Mouse (Mus musculus) liver, embryonic 16.5 days (tissue): ENCODE measurements around the gene Stard13. TPM values are rescaled to one million over a fixed set of nuclear protein-coding genes. Genes with fewer than 3 reads are reported as not detected.
A peak's percentile ranks its signal among the peaks of the same experiment; 100 is the strongest.

ENCODE experiments used
- ATAC-seq: fragments of 200-750 bp; cut with Nextera tagmentation; 2 replicates; pipeline ENCODE4 v1.8.0; 2017; ENCODE audit warnings: low read depth, mild to moderate bottlenecking, moderate number of reproducible peaks, moderate library complexity
- H3K27ac ChIP-seq: fragments of 300-500 bp; sonication (generic); 2 replicates; pipeline ENCODE4 v1.5.1; 2014; ENCODE audit warnings: mild to moderate bottlenecking, low read length
- H3K27me3 ChIP-seq: fragments of 300-500 bp; sonication (generic); 2 replicates; pipeline ENCODE4 v1.6.1; 2014; ENCODE audit warnings: low read depth, low read length, mixed read lengths; ENCODE audit not compliant: control insufficient read depth, insufficient read depth
- H3K36me3 ChIP-seq: fragments of 300-500 bp; sonication (generic); 2 replicates; pipeline ENCODE4 v1.6.1; 2014; ENCODE audit warnings: mild to moderate bottlenecking; ENCODE audit not compliant: control insufficient read depth, insufficient read depth
- H3K4me1 ChIP-seq: fragments of 300-500 bp; sonication (generic); 2 replicates; pipeline ENCODE4 v1.6.1; 2014; ENCODE audit warnings: low read depth, low read length, mixed read lengths; ENCODE audit not compliant: control insufficient read depth
- H3K4me2 ChIP-seq: fragments of 300-500 bp; sonication (generic); 2 replicates; pipeline ENCODE4 v1.6.1; 2014; ENCODE audit warnings: low read depth, low read length, mixed read lengths
- H3K4me3 ChIP-seq: fragments of 300-500 bp; sonication (generic); 2 replicates; pipeline ENCODE4 v1.5.1; 2014; ENCODE audit warnings: low read depth, mild to moderate bottlenecking, low read length
- H3K9ac ChIP-seq: fragments of 300-500 bp; sonication (generic); 2 replicates; pipeline ENCODE4 v1.6.1; 2014; ENCODE audit warnings: low read depth, low read length
- H3K9me3 ChIP-seq: fragments of 300-500 bp; sonication (generic); replicated peaks from 2 replicates; pipeline ENCODE4 v1.6.1; 2016; ENCODE audit warnings: low read length; ENCODE audit not compliant: control insufficient read depth
- WGBS: fragments of 180-500 bp; shearing (Covaris S2); extraction: QIAGEN DNeasy Blood & Tissue Kit; methylation state at CpG from one replicate; pipeline ENCODE4 v1.1.7; 2014; ENCODE audit not compliant: insufficient replicate concordance; 5-methylcytosine and 5-hydroxymethylcytosine counted together
- polyA plus RNA-seq: library from polyadenylated mRNA; unstranded; fragments of >200 nt; fragmentation: Nextera tagmentation; extraction: Ambion mirVana; gene quantifications from 2 replicates; pipeline ENCODE4 v1.2.1, GENCODE M21; 2015

The Stard13 gene
- polyA plus RNA-seq, 1 experiment from 2014 or later, result 1.4 TPM

GRCm38 (mm10) chr5:151027171-151027570 lies 206.5 kb downstream of the Stard13 start:
- Histone ChIP-seq H3K9me3 (no peaks in the 10 kb centered on the region), H3K4me1 (no peaks in the 10 kb centered on the region), H3K4me2 (no peak overlapping the region), H3K27ac (no peak overlapping the region), H3K36me3 (no peaks in the 10 kb centered on the region), H3K27me3 (no peaks in the 10 kb centered on the region), H3K9ac (no peak overlapping the region), H3K4me3 (no peak overlapping the region)
- 62% methylated on average over 7 of the region's 7 CpGs for WGBS
- no peak for ATAC-seq

- H3K4me1 ChIP-seq, result no peaks in the 10 kb centered on the region
- no peak overlapping the region for H3K4me2 ChIP-seq
- no peak overlapping the region for H3K27ac ChIP-seq
- 28% methylated on average over 4 of the region's 4 CpGs for WGBS
- no peaks in the 10 kb centered on the region for H3K27me3 ChIP-seq
- H3K9me3 ChIP-seq, result no peaks in the 10 kb centered on the region
- H3K9ac ChIP-seq, result no peak overlapping the region
- H3K36me3 ChIP-seq, result no peaks in the 10 kb centered on the region
- H3K4me3 ChIP-seq, result no peak overlapping the region
- ATAC-seq, result no peak
Observed at GRCm38 (mm10) chr5:151026069-151026468, 207.6 kb downstream of the Stard13 start.

GRCm38 (mm10) chr5:151024483-151024882 lies 209.2 kb downstream of the Stard13 start:
- H3K4me2 ChIP-seq, result no peak overlapping the region
- no peaks in the 10 kb centered on the region for H3K9me3 ChIP-seq
- H3K27me3 ChIP-seq, result no peaks in the 10 kb centered on the region
- H3K9ac ChIP-seq, result no peak overlapping the region
- 62% methylated on average over 2 of the region's 2 CpGs for WGBS
- H3K4me1 ChIP-seq, result no peaks in the 10 kb centered on the region
- no peak overlapping the region for H3K4me3 ChIP-seq
- no peaks in the 10 kb centered on the region for H3K36me3 ChIP-seq
- no peak for ATAC-seq
- no peak overlapping the region for H3K27ac ChIP-seq

- ATAC-seq, result no peak
- H3K27me3 ChIP-seq, result no peaks in the 10 kb centered on the region
- H3K4me3 ChIP-seq, result no peak overlapping the region
- no peaks in the 10 kb centered on the region for H3K36me3 ChIP-seq
- no peaks in the 10 kb centered on the region for H3K4me1 ChIP-seq
- no peak overlapping the region for H3K9ac ChIP-seq
- H3K4me2 ChIP-seq, result no peak overlapping the region
- no peaks in the 10 kb centered on the region for H3K9me3 ChIP-seq
- 38% methylated on average over 8 of the region's 8 CpGs for WGBS
- no peak overlapping the region for H3K27ac ChIP-seq
Observed at GRCm38 (mm10) chr5:151023461-151023860, 210.2 kb downstream of the Stard13 start.

GRCm38 (mm10) chr5:151022939-151023338 lies 210.7 kb downstream of the Stard13 start:
- Histone ChIP-seq H3K4me2 (no peak overlapping the region), H3K4me1 (no peaks in the 10 kb centered on the region), H3K9ac (no peak overlapping the region), H3K36me3 (no peaks in the 10 kb centered on the region), H3K4me3 (no peak overlapping the region), H3K9me3 (no peaks in the 10 kb centered on the region), H3K27ac (no peak overlapping the region), H3K27me3 (no peaks in the 10 kb centered on the region)
- WGBS, result 42% methylated on average over 1 of the region's 1 CpGs
- ATAC-seq, result no peak

GRCm38 (mm10) chr5:151022026-151022425 lies 211.6 kb downstream of the Stard13 start:
- Histone ChIP-seq H3K4me2 (no peak overlapping the region), H3K9ac (no peak overlapping the region), H3K4me3 (no peak overlapping the region), H3K27me3 (no peaks in the 10 kb centered on the region), H3K36me3 (no peaks in the 10 kb centered on the region), H3K9me3 (no peaks in the 10 kb centered on the region), H3K4me1 (no peaks in the 10 kb centered on the region), H3K27ac (no peak overlapping the region)
- WGBS, result 69% methylated on average over 7 of the region's 7 CpGs
- no peak for ATAC-seq

- no peaks in the 10 kb centered on the region for H3K4me1 ChIP-seq
- no peaks in the 10 kb centered on the region for H3K27me3 ChIP-seq
- peak overlapping the region; percentile 3; the same call in 1 of the 2 replicates for H3K4me3 ChIP-seq
- no peaks in the 10 kb centered on the region for H3K9me3 ChIP-seq
- ATAC-seq, result peak; percentile 39; the same call in 1 of the 2 replicates
- H3K36me3 ChIP-seq, result no peaks in the 10 kb centered on the region
- H3K4me2 ChIP-seq, result no peak overlapping the region
- H3K9ac ChIP-seq, result no peak overlapping the region
- H3K27ac ChIP-seq, result no peak overlapping the region
- 34% methylated on average over 14 of the region's 14 CpGs for whole genome bisulfite sequencing
Observed at GRCm38 (mm10) chr5:151020831-151021230, 212.8 kb downstream of the Stard13 start.

GRCm38 (mm10) chr5:151020031-151020820 lies 213.4 kb downstream of the Stard13 start:
- 55% methylated on average over 13 of the region's 13 CpGs for WGBS
- H3K4me3 ChIP-seq, result peak overlapping the region; percentile 3; the same call in 1 of the 2 replicates
- ATAC-seq, result no peak
- H3K4me2 ChIP-seq, result no peak overlapping the region
- H3K27ac ChIP-seq, result no peak overlapping the region
- no peaks in the 10 kb centered on the region for H3K27me3 ChIP-seq
- no peaks in the 10 kb centered on the region for H3K4me1 ChIP-seq
- no peak overlapping the region for H3K9ac ChIP-seq
- no peaks in the 10 kb centered on the region for H3K36me3 ChIP-seq
- no peaks in the 10 kb centered on the region for H3K9me3 ChIP-seq

GRCm38 (mm10) chr5:151018959-151019358 lies 214.7 kb downstream of the Stard13 start:
- H3K9me3 ChIP-seq, result no peaks in the 10 kb centered on the region
- H3K9ac ChIP-seq, result no peak overlapping the region
- H3K4me2 ChIP-seq, result no peak overlapping the region
- H3K4me1 ChIP-seq, result no peaks in the 10 kb centered on the region
- no peak for ATAC-seq
- no peak overlapping the region for H3K4me3 ChIP-seq
- WGBS, result 66% methylated on average over 5 of the region's 5 CpGs
- H3K36me3 ChIP-seq, result no peaks in the 10 kb centered on the region
- H3K27me3 ChIP-seq, result no peaks in the 10 kb centered on the region
- H3K27ac ChIP-seq, result no peak overlapping the region
